Mouse (Mus musculus): Measurements from ENCODE around the gene Fzd4. TPM values are rescaled to one million over a fixed set of nuclear protein-coding genes. Genes with fewer than 3 reads are reported as not detected.

Gene Fzd4
- polyA plus RNA-seq, 1 experiment: 2.9 TPM

DNA sequence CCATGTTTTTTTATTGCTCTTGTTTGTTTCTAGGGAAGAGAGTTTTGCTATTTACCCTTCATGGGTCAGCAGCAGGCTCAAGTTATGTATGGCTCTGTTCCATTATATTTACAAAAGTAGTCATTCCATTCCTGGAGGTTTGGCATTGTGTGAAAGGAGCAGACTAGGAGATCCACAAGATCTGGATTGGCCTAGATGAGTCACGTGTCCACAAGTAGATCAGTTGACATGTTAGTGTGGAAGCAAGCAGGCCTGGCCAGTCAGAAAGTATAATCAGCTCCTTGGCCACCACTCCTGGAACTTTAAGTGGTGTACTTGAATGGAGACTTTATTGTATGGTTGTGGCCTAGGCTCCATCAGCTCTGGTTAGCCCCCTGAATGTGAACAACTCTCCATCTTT is 25.2 kb downstream of the Fzd4 start:
- TF ChIP-seq POLR2A (IDR thresholded peaks at IDR 0.05; ENCODE audit: control insufficient read depth, extremely low read depth, insufficient read depth, low read length, poor library complexity) (no peak), CTCF (IDR thresholded peaks at IDR 0.05; ENCODE audit: borderline replicate concordance, control insufficient read depth, extremely low read depth, insufficient read depth, low read length, poor library complexity) (no peak)
- Histone ChIP-seq H3K27me3 (ENCODE audit: control insufficient read depth, insufficient read depth, low read length) (no peaks in the 10 kb centered on the region), H3K36me3 (ENCODE audit: control insufficient read depth, insufficient read depth, low read length) (no peaks in the 10 kb centered on the region), H3K4me3 (ENCODE audit: control insufficient read depth, insufficient read depth, low read length) (no peak overlapping the region), H3K27ac (ENCODE audit: control insufficient read depth, insufficient read depth, low read length) (no peak overlapping the region), H3K4me1 (replicated peaks; ENCODE audit: control insufficient read depth, insufficient read depth, low read length) (no peaks in the 10 kb centered on the region)
- WGBS: 93% methylated on average over 1 of the region's 1 CpGs
- DNase-seq: no peak

DNA sequence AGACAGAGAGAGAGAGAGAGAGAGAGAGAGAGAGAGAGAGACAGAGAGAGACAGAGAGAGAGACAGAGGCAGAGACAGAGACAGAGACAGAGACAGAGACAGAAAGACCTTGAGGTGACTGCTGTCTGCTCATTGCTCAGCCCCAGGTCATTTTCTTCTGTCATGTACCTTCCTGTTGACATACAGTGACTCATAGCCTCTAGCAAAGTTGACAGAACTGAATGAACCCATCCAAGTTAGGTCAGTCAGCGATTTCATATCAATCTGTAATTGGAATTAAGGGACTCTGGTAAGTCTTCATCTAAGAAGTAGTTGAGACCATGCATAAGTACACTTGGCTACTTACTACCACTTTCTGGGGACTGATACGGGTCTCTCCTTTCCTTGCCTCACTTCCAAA is 27.0 kb downstream of the Fzd4 start:
- TF ChIP-seq POLR2A (IDR thresholded peaks at IDR 0.05; ENCODE audit: control insufficient read depth, extremely low read depth, insufficient read depth, low read length, poor library complexity): no peak
- no peak for TF ChIP-seq CTCF (IDR thresholded peaks at IDR 0.05; ENCODE audit: borderline replicate concordance, control insufficient read depth, extremely low read depth, insufficient read depth, low read length, poor library complexity)

DNA sequence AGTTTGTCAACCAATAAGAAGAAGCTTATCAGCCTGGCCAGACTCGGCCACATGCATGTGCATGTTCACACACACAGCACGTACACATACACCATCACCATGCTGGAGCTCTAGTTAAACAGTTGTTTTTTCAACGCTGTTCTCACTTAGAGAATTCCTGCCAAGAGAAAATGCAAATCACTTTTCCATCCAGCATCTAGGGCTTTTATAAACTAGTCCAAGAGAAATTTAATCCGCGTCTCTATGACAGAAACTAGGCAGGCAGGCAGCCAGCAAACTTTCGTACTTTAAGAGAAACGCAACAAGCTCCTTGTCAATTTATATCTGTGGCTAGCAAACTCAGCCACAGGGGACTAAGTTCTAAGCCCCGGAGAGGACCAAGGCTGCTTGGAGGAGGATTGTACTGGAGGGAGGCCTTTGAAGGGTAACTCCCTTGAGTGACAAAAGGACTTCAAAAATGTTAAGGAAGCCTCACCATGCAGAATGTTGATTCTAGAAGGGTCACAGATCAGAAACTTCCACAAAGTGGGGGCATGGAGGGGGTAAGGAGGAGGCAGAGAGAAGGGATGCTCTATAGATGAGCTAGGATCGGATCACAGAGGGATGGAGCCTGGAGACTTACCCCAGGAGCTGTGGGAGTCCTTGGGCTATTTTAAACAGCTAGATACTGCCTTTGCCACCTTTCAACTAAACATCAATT is 29.2 kb downstream of the Fzd4 start:
- no peak overlapping the region for H3K27ac ChIP-seq (ENCODE audit: control insufficient read depth, insufficient read depth, low read length)
- H3K27me3 ChIP-seq (ENCODE audit: control insufficient read depth, insufficient read depth, low read length): no peaks in the 10 kb centered on the region
- no peak for DNase-seq
- H3K4me3 ChIP-seq (ENCODE audit: control insufficient read depth, insufficient read depth, low read length): no peak overlapping the region
- no peaks in the 10 kb centered on the region for H3K36me3 ChIP-seq (ENCODE audit: control insufficient read depth, insufficient read depth, low read length)
- no peaks in the 10 kb centered on the region for H3K4me1 ChIP-seq (replicated peaks; ENCODE audit: control insufficient read depth, insufficient read depth, low read length)
- TF ChIP-seq CTCF (IDR thresholded peaks at IDR 0.05; ENCODE audit: borderline replicate concordance, control insufficient read depth, extremely low read depth, insufficient read depth, low read length, poor library complexity) (no peak), POLR2A (IDR thresholded peaks at IDR 0.05; ENCODE audit: control insufficient read depth, extremely low read depth, insufficient read depth, low read length, poor library complexity) (no peak)
- 86% methylated on average over 9 of the region's 9 CpGs for WGBS

More for the DNA sequence above, 27.0 kb downstream of the Fzd4 start:
- H3K27me3 ChIP-seq (ENCODE audit: control insufficient read depth, insufficient read depth, low read length): no peaks in the 10 kb centered on the region
- H3K27ac ChIP-seq (ENCODE audit: control insufficient read depth, insufficient read depth, low read length): no peak overlapping the region
- DNase-seq: no peak
- no peaks in the 10 kb centered on the region for H3K36me3 ChIP-seq (ENCODE audit: control insufficient read depth, insufficient read depth, low read length)
- H3K4me1 ChIP-seq (replicated peaks; ENCODE audit: control insufficient read depth, insufficient read depth, low read length): no peaks in the 10 kb centered on the region
- no peak overlapping the region for H3K4me3 ChIP-seq (ENCODE audit: control insufficient read depth, insufficient read depth, low read length)
- WGBS: 95% methylated on average over 2 of the region's 2 CpGs

DNA sequence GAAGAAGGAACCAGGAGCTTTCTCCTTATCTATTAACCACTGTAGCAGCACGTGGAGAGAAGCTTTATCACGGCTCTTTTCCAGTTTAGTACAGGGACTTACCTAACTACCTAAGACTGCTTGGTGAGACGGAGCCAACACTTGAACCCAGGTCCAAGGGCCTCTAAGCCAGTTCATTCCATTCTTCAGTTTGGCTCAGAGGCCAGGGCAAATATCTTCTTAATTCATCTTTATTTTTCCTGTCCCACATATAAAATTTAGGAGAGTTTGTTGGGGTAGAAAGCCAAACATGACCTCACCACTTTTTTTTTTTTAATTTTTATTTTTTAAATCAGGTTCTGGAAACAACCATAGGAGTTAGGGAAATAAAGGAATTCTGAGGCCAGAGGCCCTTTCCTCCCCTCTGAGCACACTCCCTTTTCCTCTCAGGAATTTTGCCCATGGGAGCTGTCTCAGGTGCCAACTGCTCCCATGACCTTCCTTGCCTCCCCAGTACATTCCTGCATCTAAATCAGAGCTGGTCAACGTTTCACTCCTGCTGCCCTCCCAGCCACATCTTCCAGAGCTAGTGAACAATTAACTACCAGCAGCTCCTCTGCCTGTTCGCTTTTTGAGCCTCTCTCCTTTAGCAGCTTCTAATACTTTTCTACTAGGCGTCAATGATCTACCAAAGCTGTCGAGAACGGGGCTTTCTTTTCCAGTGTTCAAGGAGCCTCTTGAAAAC is 29.9 kb downstream of the Fzd4 start:
- TF ChIP-seq CTCF (IDR thresholded peaks at IDR 0.05; ENCODE audit: borderline replicate concordance, control insufficient read depth, extremely low read depth, insufficient read depth, low read length, poor library complexity): no peak
- no peak for TF ChIP-seq POLR2A (IDR thresholded peaks at IDR 0.05; ENCODE audit: control insufficient read depth, extremely low read depth, insufficient read depth, low read length, poor library complexity)
- no peaks in the 10 kb centered on the region for H3K4me1 ChIP-seq (replicated peaks; ENCODE audit: control insufficient read depth, insufficient read depth, low read length)
- no peak for DNase-seq
- H3K27me3 ChIP-seq (ENCODE audit: control insufficient read depth, insufficient read depth, low read length): no peaks in the 10 kb centered on the region
- H3K4me3 ChIP-seq (ENCODE audit: control insufficient read depth, insufficient read depth, low read length): no peak overlapping the region
- H3K27ac ChIP-seq (ENCODE audit: control insufficient read depth, insufficient read depth, low read length): no peak overlapping the region
- WGBS: 78% methylated on average over 8 of the region's 8 CpGs
- no peaks in the 10 kb centered on the region for H3K36me3 ChIP-seq (ENCODE audit: control insufficient read depth, insufficient read depth, low read length)

DNA sequence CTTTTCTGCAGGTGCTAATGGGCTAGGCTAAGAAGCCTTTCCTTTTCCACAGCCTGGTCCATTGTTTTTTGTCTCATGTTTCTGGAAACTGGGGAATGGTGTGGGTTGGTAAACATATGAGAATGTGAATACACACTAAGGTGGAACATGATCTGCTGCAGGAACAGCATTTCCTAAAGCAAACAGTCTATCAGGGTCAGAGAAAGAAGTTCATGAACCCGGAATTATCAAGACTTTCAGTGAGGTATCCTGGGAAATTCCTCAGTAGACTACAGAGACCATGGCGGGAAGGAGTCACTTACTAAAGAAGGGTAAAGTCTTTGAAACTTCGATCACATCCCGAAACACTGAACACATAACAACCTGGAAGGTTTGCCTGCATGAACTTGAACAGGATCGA is 32.2 kb downstream of the Fzd4 start:
- Histone ChIP-seq H3K27me3 (ENCODE audit: control insufficient read depth, insufficient read depth, low read length) (no peaks in the 10 kb centered on the region), H3K27ac (ENCODE audit: control insufficient read depth, insufficient read depth, low read length) (no peak overlapping the region), H3K36me3 (ENCODE audit: control insufficient read depth, insufficient read depth, low read length) (no peaks in the 10 kb centered on the region), H3K4me1 (replicated peaks; ENCODE audit: control insufficient read depth, insufficient read depth, low read length) (no peaks in the 10 kb centered on the region), H3K4me3 (ENCODE audit: control insufficient read depth, insufficient read depth, low read length) (no peak overlapping the region)
- TF ChIP-seq POLR2A (IDR thresholded peaks at IDR 0.05; ENCODE audit: control insufficient read depth, extremely low read depth, insufficient read depth, low read length, poor library complexity): no peak
- DNase-seq: no peak
- 90% methylated on average over 5 of the region's 5 CpGs for WGBS

DNA sequence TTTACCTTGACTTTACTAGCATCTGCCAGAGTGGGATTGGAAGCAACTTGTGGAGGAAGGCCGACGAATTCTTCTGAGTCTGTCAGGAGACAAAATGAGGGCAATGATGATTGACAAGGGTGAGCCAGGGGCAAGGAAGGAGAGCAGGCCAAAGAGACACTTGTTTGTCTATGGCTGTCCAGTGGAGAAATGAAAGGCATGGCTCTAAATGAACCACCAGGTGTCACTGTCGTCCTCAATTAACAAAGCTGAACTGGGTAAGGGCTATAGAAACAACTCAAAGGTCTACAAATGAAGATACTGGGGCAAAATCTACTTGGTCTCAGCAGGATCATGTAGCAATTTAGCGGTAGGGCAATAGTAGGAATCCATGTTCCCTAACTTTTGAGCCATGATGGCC is 33.4 kb downstream of the Fzd4 start:
- DNase-seq: peak; percentile 6
- Histone ChIP-seq H3K27me3 (ENCODE audit: control insufficient read depth, insufficient read depth, low read length) (no peaks in the 10 kb centered on the region), H3K4me1 (replicated peaks; ENCODE audit: control insufficient read depth, insufficient read depth, low read length) (no peaks in the 10 kb centered on the region), H3K27ac (ENCODE audit: control insufficient read depth, insufficient read depth, low read length) (no peak overlapping the region), H3K4me3 (ENCODE audit: control insufficient read depth, insufficient read depth, low read length) (no peak overlapping the region), H3K36me3 (ENCODE audit: control insufficient read depth, insufficient read depth, low read length) (no peaks in the 10 kb centered on the region)
- TF ChIP-seq CTCF (IDR thresholded peaks at IDR 0.05; ENCODE audit: borderline replicate concordance, control insufficient read depth, extremely low read depth, insufficient read depth, low read length, poor library complexity) (no peak), POLR2A (IDR thresholded peaks at IDR 0.05; ENCODE audit: control insufficient read depth, extremely low read depth, insufficient read depth, low read length, poor library complexity) (no peak)
- 63% methylated on average over 4 of the region's 4 CpGs for WGBS

All from thymus, adult 2 months (tissue).